Mouse (Mus musculus) liver, adult 2 months (tissue): ENCODE data around the gene Hist1h3d. TPM values are rescaled to one million over a fixed set of nuclear protein-coding genes. Genes with fewer than 3 reads are reported as not detected.
"Not testable (repeated sequence)": the region's sequence is repeated elsewhere in the genome, so short reads cannot be mapped to it uniquely, and the experiment has no call there.

Experiments
- DNase-seq: peaks from one replicate; pipeline ENCODE4 v3.0.0-alpha.2; 2011; ENCODE audit warnings: low read depth, low spot score; ENCODE audit errors: extremely low read depth
- H3K27ac ChIP-seq: fragments of 200-500 bp; replicated peaks from 2 replicates; pipeline ENCODE4 v1.5.1; 2012; ENCODE audit warnings: low read depth, mild to moderate bottlenecking, control low read depth, inconsistent platforms, low read length; ENCODE audit not compliant: insufficient read depth
- H3K27me3 ChIP-seq: fragments of 200-500 bp; 2 replicates; pipeline ENCODE4 v1.6.1; 2012; ENCODE audit warnings: mild to moderate bottlenecking, moderate library complexity, low read length, inconsistent platforms; ENCODE audit not compliant: control insufficient read depth, insufficient read depth
- H3K36me3 ChIP-seq: fragments of 200-500 bp; 2 replicates; pipeline ENCODE4 v1.6.1; 2012; ENCODE audit warnings: low read length, inconsistent platforms; ENCODE audit not compliant: control insufficient read depth, insufficient read depth
- H3K4me1 ChIP-seq: fragments of 200-500 bp; 2 replicates; pipeline ENCODE4 v1.6.1; 2011; ENCODE audit warnings: low read length; ENCODE audit not compliant: control insufficient read depth, insufficient read depth
- H3K4me3 ChIP-seq: fragments of 200-500 bp; 2 replicates; pipeline ENCODE4 v1.5.1; 2011; ENCODE audit warnings: low read depth, mild to moderate bottlenecking, control low read depth, low read length, moderate library complexity; ENCODE audit not compliant: insufficient read depth
- H3K79me2 ChIP-seq: fragments of 200-500 bp; 2 replicates; pipeline ENCODE4 v1.6.1; 2012; ENCODE audit warnings: inconsistent platforms, mild to moderate bottlenecking, low read length, moderate library complexity; ENCODE audit not compliant: control insufficient read depth, insufficient read depth
- H3K9ac ChIP-seq: fragments of 200-500 bp; 2 replicates; pipeline ENCODE4 v1.6.1; 2012; ENCODE audit warnings: low read depth, mild to moderate bottlenecking, control low read depth, inconsistent platforms, low read length
- CTCF ChIP-seq: fragments of 200-500 bp; IDR thresholded peaks from 2 replicates; pipeline ENCODE4 v1.5.1; 2011; ENCODE audit warnings: low read depth, low read length, control low read depth
- POLR2A ChIP-seq: fragments of 200-500 bp; IDR thresholded peaks from 2 replicates; pipeline ENCODE4 v1.6.1; 2011; ENCODE audit warnings: low read length, control low read depth; ENCODE audit not compliant: insufficient read depth; ENCODE audit errors: extremely low read depth
- WGBS: fragments of 180-500 bp; shearing (Covaris S2); methylation state at CpG from one replicate; pipeline ENCODE4 v1.1.7; 2018; 5-methylcytosine and 5-hydroxymethylcytosine counted together
- polyA plus RNA-seq: library from polyadenylated mRNA; depleted of rRNA; stranded (reverse); fragments of >200 nt; gene quantifications from 2 replicates; pipeline ENCODE4 v1.2.3, GENCODE M21; 2012
- total RNA-seq: library from RNA; depleted of rRNA; stranded (reverse); fragments of >200 nt; gene quantifications from 2 replicates; pipeline ENCODE4 v1.2.3, GENCODE M21; 2014

The Hist1h3d gene
- total and polyA plus RNA-seq, 2 experiments = 0.48 to 3.4 TPM

GRCm38 (mm10) chr13:23534368-23535131, 41.0 kb upstream of the Hist1h3d start:
- DNase-seq = peak; percentile 87
- H3K27me3 ChIP-seq = no peaks in the 10 kb centered on the region
- 1% methylated on average over 15 of the region's 15 CpGs for WGBS
- no peak overlapping the region for H3K9ac ChIP-seq
- no peak overlapping the region for H3K4me3 ChIP-seq
- H3K36me3 ChIP-seq = no peaks in the 10 kb centered on the region
- H3K4me1 ChIP-seq = peaks cover 11% of the 10 kb centered on the region
- TF ChIP-seq CTCF = no peak
- TF ChIP-seq POLR2A = no peak
- H3K27ac ChIP-seq = no peak overlapping the region
- H3K79me2 ChIP-seq = no peaks in the 10 kb centered on the region

- peaks cover 11% of the 10 kb centered on the region for H3K4me1 ChIP-seq
- peak; percentile 89 for DNase-seq
- H3K36me3 ChIP-seq, H3K9ac ChIP-seq, H3K79me2 ChIP-seq, H3K27me3 ChIP-seq, H3K27ac ChIP-seq: not testable (repeated sequence)
- 2% methylated on average over 49 of the region's 62 CpGs for WGBS
- peak within 1 kb of the TSS; percentile 48 for H3K4me3 ChIP-seq
Measured at GRCm38 (mm10) chr13:23535137-23536075, 40.2 kb upstream of the Hist1h3d start, which contains the start of gene Hist1h3g. TSS of gene Hist1h3g (plus strand) at chr13:23535422.

GRCm38 (mm10) chr13:23536076-23536822, 39.3 kb upstream of the Hist1h3d start:
- Histone ChIP-seq H3K4me1 (peaks cover 11% of the 10 kb centered on the region), H3K36me3 (no peaks in the 10 kb centered on the region), H3K9ac (no peak overlapping the region), H3K79me2 (no peaks in the 10 kb centered on the region), H3K27ac (no peak overlapping the region), H3K27me3 (no peaks in the 10 kb centered on the region), H3K4me3 (no peak overlapping the region)
- WGBS = 32% methylated on average over 7 of the region's 7 CpGs
- TF ChIP-seq CTCF (no peak), POLR2A (no peak)
- DNase-seq = no peak

- Histone ChIP-seq H3K79me2 (no peaks in the 10 kb centered on the region), H3K4me3 (no peak overlapping the region), H3K27me3 (no peaks in the 10 kb centered on the region), H3K27ac (no peak overlapping the region), H3K36me3 (no peaks in the 10 kb centered on the region), H3K4me1 (peaks cover 11% of the 10 kb centered on the region), H3K9ac (no peak overlapping the region)
- DNase-seq = no peak
- 89% methylated on average over 3 of the region's 3 CpGs for WGBS
- TF ChIP-seq CTCF (no peak), POLR2A (no peak)
Measured at GRCm38 (mm10) chr13:23537006-23537710, 38.4 kb upstream of the Hist1h3d start.

- no peak overlapping the region for H3K9ac ChIP-seq
- TF ChIP-seq CTCF = no peak
- no peak for TF ChIP-seq POLR2A
- WGBS = 76% methylated on average over 5 of the region's 5 CpGs
- peaks cover 5% of the 10 kb centered on the region for H3K4me1 ChIP-seq
- H3K27ac ChIP-seq = no peak overlapping the region
- no peaks in the 10 kb centered on the region for H3K36me3 ChIP-seq
- H3K27me3 ChIP-seq = no peaks in the 10 kb centered on the region
- no peaks in the 10 kb centered on the region for H3K79me2 ChIP-seq
- H3K4me3 ChIP-seq = no peak overlapping the region
- DNase-seq = no peak
Measured at GRCm38 (mm10) chr13:23538249-23538648, 37.3 kb upstream of the Hist1h3d start.

GRCm38 (mm10) chr13:23539821-23540220, 35.7 kb upstream of the Hist1h3d start:
- not testable (repeated sequence) for DNase-seq, H3K27me3 ChIP-seq, H3K4me3 ChIP-seq, H3K27ac ChIP-seq, H3K36me3 ChIP-seq, H3K9ac ChIP-seq, H3K4me1 ChIP-seq, H3K79me2 ChIP-seq
- WGBS = 93% methylated on average over 1 of the region's 1 CpGs
